Mouse (Mus musculus) c-Kit-positive CD71-positive TER-119-positive erythroid progenitor cells, embryonic 14.5 days (primary cell): ENCODE measurements around the gene Rundc3a.
"Not testable (repeated sequence)": the region's sequence is repeated elsewhere in the genome, so short reads cannot be mapped to it uniquely, and the experiment has no call there.

Experiments
- DNase-seq: peaks from one replicate; pipeline ENCODE4 v3.0.0-alpha.2; 2013; ENCODE audit warnings: low spot score

Gene Rundc3a

DNA sequence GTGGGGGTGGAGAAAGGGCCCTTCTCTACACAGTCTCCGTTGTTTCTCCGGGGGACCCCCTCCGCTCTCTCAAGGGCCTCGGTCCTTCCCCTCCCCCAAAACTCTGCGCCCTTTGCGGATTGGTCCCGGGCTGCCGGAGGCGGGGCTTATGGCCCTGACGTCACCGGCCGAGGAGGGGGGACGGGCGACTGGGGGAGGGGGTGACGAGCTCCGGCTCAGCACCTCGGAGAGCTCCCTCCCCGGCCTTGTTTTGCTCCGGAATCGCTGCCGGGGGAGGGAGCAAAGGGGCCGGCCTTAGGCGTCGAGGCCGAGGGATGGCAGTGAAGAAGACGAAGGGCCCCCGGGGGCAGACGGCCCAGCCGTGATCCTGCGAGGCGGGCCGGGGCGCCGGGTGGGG, at the start of gene Rundc3a:
TSS of gene Rundc3a (plus strand) at position 166 of the 397 bp plus-strand sequence.
- DNase-seq = no peak

DNA sequence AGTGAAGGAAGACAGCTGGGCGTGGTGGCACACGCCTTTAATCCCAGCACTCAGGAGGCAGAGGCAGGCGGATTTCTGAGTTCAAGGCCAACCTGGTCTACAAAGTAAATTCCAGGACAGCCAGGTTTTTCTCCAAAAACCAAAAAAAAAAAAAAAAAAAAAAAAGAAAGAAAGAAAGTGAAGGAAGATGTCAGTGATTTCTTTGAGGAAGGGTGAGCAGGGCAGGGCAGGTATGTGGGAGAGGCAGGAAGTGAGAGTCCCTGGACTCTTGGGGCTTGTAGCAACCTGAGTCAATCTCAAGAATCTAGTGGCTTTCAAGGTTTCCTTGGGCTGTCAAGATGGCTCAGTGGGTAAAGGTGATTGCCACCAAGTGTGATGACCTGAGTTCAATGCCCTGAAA, 48.7 kb upstream of the Rundc3a start:
- DNase-seq = no peak

- peak; percentile 46 for DNase-seq
Measured at GRCm38 (mm10) chr11:102346926-102347325, 46.3 kb upstream of the Rundc3a start.

GRCm38 (mm10) chr11:102347683-102348082, 45.5 kb upstream of the Rundc3a start:
- no peak for DNase-seq

DNA sequence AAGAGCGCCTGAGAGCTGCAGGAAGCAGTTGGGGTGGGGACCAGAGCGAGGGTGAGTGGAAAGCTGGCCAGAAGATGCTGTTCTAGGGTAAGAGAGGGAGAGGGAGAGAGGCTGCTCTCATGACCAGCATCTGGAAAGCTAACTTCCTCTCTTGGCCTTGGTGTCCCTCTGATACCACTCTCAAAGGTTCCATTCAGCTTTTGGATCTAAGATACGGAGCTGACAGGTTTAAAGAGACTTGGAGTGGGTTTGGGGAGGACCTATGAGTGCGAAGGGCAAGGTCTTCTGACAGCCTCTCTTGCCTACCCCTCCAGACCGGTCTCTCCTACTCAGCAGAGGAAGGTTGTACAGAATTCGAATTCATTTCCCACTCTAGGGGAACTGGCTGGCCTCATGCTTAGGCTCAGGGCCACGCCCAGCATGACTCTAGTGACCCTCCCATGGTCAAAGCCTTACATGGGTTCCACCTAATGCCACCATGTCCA, 45.1 kb upstream of the Rundc3a start:
- no peak for DNase-seq

GRCm38 (mm10) chr11:102348771-102349170, 44.4 kb upstream of the Rundc3a start:
- DNase-seq = peak; percentile 62

DNA sequence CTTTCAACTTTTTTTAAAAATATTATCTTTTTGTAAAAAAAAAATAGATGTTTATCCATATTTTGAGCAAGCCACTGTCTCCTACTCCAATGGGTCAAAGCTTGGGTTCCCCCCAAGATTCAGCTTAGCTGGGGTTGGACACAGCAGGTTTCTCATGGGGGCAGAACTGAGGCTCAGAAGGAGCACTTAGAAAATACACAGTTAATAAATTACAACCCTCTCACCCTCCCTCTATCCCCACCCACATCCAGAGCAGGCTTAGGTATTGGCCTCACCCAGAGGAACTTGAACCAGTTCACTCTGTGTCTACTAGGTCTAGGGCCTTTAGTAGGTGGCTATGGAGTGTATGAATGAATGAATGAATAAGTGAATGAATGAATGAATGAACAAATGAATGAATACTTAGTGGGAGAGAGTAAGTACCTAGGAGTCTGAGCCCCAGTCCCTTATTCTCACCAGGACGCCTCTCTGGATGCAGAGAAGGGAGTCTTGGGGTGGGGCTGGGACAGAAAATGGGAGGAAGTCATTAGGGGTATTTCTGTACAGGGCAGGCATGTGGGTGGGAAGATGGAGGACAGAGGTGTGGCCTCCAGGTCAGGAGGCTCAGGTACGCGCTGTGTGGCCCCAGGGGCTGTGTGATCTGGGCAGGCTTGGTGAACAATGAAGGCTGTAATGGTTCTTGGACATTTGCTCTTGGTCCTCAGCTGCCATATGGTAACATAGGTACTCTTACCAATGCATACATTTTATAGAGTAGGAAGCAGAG, 43.8 kb upstream of the Rundc3a start:
- peak; percentile 53 for DNase-seq

DNA sequence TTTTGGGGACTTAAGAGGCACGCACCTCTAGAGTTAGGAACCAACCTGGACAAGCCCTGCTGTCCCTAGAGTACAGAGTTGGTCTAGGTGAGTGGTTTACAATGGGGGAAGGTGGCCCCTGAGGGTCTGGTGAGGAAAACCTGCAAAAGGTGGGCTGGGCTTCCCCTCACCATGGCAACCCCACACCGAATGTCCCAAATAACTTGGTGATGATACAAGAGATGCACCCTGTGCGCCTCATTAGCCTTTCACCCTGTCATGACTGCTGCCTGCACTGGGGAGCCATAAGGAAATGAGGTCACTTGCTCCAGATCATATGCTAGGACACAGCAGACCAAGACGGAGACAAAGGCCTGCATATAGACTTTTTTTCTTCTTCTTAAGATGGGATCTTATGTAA, 42.8 kb upstream of the Rundc3a start:
- peak; percentile 30 for DNase-seq

- peak; percentile 21 for DNase-seq
Measured at GRCm38 (mm10) chr11:102350981-102351523, 42.2 kb upstream of the Rundc3a start.

GRCm38 (mm10) chr11:102352378-102352777, 40.8 kb upstream of the Rundc3a start:
- no peak for DNase-seq

- no peak for DNase-seq
Measured at GRCm38 (mm10) chr11:102353021-102353431, 40.2 kb upstream of the Rundc3a start.

DNA sequence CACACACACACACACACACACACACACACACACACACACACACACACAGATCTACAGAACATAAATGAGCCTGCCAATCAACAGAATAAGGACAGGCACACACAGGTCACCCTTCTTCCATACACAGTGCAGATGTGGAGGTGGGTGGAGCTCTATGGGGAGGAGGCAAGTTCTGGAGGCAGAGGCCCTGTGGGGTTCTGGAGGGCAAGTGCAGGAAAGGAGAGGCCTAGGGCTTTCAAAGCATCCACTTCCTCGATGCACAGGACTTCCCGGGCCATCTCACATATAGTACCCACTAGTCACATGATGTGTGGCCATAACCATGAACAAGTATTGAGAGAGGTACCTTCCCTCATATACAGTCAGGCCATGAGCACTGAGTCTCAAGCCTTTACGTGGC, 37.7 kb upstream of the Rundc3a start:
- DNase-seq = peak; percentile 29

DNA sequence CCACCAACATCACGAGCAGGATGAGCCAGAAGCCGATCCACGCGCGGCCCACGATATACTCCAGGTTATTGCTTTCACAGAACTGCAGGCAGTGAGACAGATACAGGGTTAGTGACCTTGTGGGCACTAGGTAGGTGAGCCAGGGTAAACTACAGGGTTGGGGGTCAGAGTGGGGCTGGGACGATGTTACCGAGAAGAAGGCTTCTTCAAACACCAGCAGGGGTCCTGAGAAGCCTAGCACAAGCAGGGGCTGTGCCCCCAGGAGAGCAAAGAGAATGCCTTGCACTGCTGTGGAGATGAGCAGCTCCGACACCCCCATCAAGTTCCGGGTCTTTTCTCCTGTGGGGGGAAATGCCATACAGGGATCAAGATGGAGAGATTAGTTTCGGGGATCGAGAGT, 37.0 kb upstream of the Rundc3a start:
- no peak for DNase-seq

GRCm38 (mm10) chr11:102356636-102357350, 36.4 kb upstream of the Rundc3a start:
- DNase-seq = no peak

GRCm38 (mm10) chr11:102358365-102358764, 34.8 kb upstream of the Rundc3a start:
- no peak for DNase-seq

- DNase-seq = no peak
Measured at GRCm38 (mm10) chr11:102361776-102362495, 31.3 kb upstream of the Rundc3a start.

DNA sequence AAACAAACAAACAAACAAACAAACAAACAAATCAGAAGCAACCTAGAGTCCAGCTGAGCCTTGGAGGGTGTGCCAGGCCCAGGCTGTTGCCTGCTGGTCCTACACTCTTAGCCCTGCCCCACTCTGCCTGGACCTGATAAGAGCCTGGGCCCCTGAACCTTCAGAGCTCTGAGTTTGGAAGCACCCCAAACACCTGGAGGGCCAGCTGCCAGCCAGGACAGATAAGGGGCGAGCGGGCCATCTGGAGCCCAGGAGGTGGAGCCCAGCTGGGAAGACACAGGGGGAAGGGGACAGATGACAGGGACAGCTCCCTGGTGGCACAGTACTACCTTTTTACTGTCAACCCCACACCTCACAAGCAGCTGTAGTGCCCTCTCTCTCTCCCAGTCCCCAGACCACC, 29.6 kb upstream of the Rundc3a start:
- DNase-seq = peak; percentile 96

DNA sequence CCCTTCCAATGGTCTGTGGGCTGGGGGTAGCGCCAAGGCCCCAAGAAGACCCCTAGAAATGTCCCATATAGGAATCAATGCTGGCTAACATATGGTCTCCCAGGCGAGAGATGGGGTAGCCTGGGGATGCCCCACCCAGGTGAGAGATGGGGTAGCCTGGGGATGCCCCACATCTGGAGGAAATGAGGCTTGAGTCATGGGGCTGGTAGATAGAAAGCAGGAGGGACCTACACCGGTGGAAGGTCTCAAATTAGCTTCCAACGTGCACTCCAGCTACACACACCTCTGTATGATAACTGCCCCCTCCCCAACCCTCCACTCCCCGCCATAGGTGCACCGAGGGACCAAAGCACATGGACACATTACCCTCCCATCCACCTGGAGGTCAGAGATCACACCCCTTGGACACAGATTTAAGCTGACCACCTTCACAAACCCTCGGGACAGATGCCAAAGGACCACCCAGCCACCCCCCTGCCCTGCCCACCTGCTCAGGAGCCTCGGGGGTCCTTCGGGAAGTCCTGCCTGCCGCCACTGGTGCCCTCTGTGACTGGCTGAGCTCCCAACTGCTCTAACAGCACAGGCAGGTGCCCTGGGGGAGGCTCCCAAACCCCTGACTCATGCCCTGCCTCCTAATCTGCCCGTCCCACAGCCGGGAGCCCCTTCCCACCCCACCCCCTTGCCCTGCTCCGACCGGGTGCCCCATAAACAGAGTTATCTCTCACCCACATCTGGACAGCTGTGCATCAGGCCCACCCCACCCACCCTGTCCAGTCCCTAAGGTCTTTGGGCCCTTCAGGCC, 28.4 kb upstream of the Rundc3a start:
- DNase-seq = peak; percentile 93

DNA sequence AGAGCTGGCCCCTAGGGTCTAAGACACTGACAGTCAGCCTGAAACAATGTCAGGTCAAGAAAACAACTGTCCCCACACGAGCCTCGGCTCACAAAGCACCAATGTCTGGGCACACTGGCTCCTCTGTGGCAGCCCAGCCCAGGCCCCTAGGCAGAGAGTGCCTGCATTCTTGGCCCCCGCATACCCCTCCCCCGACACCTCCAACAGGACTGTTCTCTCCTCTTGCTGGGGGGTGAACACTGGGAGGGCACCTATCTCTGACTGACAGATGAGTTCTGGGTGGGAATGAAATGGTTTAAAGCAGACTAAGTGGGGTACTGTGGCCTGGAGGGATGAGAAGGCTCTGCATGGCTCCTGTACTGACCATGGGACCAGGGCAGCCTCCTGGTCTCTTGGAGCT, 27.5 kb upstream of the Rundc3a start:
- no peak for DNase-seq

GRCm38 (mm10) chr11:102366103-102366502, 27.1 kb upstream of the Rundc3a start, which contains the start of gene Slc4a1:
Slc4a1 (minus strand) TSS chr11:102366203.
- DNase-seq = not testable (repeated sequence)

- no peak for DNase-seq
Measured at GRCm38 (mm10) chr11:102367504-102368280, 25.5 kb upstream of the Rundc3a start.
